In the genomic region with DNA sequence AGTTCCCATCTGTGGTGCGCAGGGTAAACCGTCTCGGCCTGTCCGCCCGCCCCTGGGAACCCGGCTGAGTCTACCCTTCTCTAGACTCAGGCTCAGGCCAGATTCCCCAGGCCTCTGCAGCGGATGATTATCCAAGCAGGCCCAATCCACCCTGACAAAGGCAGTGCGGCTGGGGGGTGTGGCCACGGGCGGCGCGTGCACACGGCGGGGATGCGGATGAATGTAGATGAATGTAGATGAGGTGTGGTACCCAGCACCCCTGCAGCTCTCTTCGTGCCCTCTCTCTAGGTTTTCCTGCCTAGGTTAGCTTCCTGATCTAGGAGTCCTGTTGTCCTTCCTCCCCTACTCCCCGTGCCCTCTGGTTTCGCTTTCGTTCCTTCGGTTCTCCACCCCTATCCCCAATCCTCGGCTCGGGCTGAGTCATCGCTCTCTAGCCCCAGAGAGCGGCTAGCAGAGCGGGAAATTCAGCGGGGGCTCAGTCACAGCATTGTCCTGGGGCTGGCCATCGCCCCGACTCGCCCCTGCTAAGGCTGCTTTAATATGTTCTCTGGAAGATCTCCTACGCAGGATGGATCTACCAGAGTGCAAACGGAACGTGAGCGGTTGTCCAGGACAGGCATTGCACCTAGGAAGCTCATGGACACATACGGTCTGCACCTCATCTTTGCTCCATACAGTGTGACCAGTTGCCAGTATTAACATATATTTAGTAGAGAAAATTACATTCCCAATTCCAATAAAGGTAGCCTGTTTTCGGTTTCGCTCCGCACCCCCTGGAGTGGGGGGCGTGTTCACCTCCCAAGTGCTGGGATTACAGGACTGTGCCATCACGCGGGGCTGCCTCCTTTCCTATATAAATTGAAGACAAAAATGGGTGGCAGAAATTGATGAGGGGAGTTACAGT, we compare ENCODE assay signal across 8 mouse cellular contexts. TPM values are rescaled to one million over a fixed set of nuclear protein-coding genes. Genes with fewer than 3 reads are reported as not detected.
DNase-seq lines count a peak whose midpoint lies in the region; ATAC-seq and TF ChIP-seq lines count a peak whose summit lies in the region.

No protein-coding gene starts in this region.

- peak overlapping the region; percentile 66 for H3K27ac ChIP-seq in heart, embryonic 11.5 days (ENCODE audit: low read depth, low read length)
- peak overlapping the region; percentile 63 for H3K27ac ChIP-seq in kidney, embryonic 15.5 days

- TF ChIP-seq POLR2A in brain, embryonic 14.5 days (IDR thresholded peaks at IDR 0.05; ENCODE audit: borderline replicate concordance, extremely low read depth, insufficient read depth, insufficient read length, poor library complexity, severe bottlenecking), result peak; percentile 84; the same call in 1 of the 2 replicates

- no peaks in the 10 kb centered on the region for H3K9me3 ChIP-seq in heart, embryonic 11.5 days (replicated peaks; ENCODE audit: control insufficient read depth, low read length)
- H3K9me3 ChIP-seq in kidney, embryonic 15.5 days (replicated peaks), result no peaks in the 10 kb centered on the region

- no peak for TF ChIP-seq CTCF in brain, embryonic 14.5 days (IDR thresholded peaks at IDR 0.05; ENCODE audit: borderline replicate concordance, extremely low read depth, insufficient read depth, insufficient read length)

- no peaks in the 10 kb centered on the region for H3K27me3 ChIP-seq in heart, embryonic 11.5 days (ENCODE audit: control insufficient read depth, insufficient read depth, low read length)
- no peaks in the 10 kb centered on the region; the same call in 1 of the 2 replicates for H3K27me3 ChIP-seq in kidney, embryonic 15.5 days

- peak overlapping the region; percentile 66 for H3K4me3 ChIP-seq in heart, embryonic 11.5 days (ENCODE audit: low read depth, low read length)
- H3K4me3 ChIP-seq in kidney, embryonic 15.5 days (replicated peaks), result peak overlapping the region; percentile 57

- peak; percentile 75 for DNase-seq in CD4-positive helper T cell, adult 2 months (ENCODE audit: low read depth, low spot score)
- peak; percentile 96 for DNase-seq in brain, embryonic 14.5 days (ENCODE audit: low read depth)
- peak; percentile 93 for DNase-seq in liver
- peak; percentile 50 to 54 for DNase-seq in monocyte, adult 2 months (ENCODE audit: low read depth in 1 of 2, low spot score in 2 of 2)
- peak; percentile 55 for DNase-seq in spleen, postnatal 14 days (ENCODE audit: low spot score in 2 of 2)

- under 1% methylated on average over 40 of the region's 40 CpGs for WGBS in heart, embryonic 11.5 days (ENCODE audit: insufficient replicate concordance)
- 1% methylated on average over 40 of the region's 40 CpGs for WGBS in kidney, embryonic 15.5 days

- H3K36me3 ChIP-seq in heart, embryonic 11.5 days (ENCODE audit: control insufficient read depth, insufficient read depth, low read length), result no peaks in the 10 kb centered on the region
- no peaks in the 10 kb centered on the region for H3K36me3 ChIP-seq in kidney, embryonic 15.5 days

- ATAC-seq in erythroblast, adult 5-6 weeks (replicated peaks; ENCODE audit: low FRiP score, poor library complexity, severe bottlenecking), result peak; percentile 90
- peak; percentile 86 for ATAC-seq in heart, embryonic 11.5 days (replicated peaks; ENCODE audit: insufficient number of reproducible peaks, low FRiP score, low TSS enrichment)
- peak; percentile 94 for ATAC-seq in kidney, embryonic 15.5 days (replicated peaks; ENCODE audit: low FRiP score)

- H3K9ac ChIP-seq in heart, embryonic 11.5 days (ENCODE audit: low read depth, low read length), result peak overlapping the region; percentile 80
- H3K9ac ChIP-seq in kidney, embryonic 15.5 days, result peak overlapping the region; percentile 51

- H3K4me1 ChIP-seq in heart, embryonic 11.5 days (ENCODE audit: control insufficient read depth, insufficient read depth, low read length), result peaks cover 8% of the 10 kb centered on the region; the same call in 1 of the 2 replicates
- peaks cover 10% of the 10 kb centered on the region; the same call in 1 of the 2 replicates for H3K4me1 ChIP-seq in kidney, embryonic 15.5 days

- H3K4me2 ChIP-seq in heart, embryonic 11.5 days, result peak overlapping the region; percentile 88
- peak overlapping the region; percentile 72 for H3K4me2 ChIP-seq in kidney, embryonic 15.5 days

RNA-seq across cellular contexts. Expression of a gene that starts 46.2 kb away (rescaled TPM):
- 36.5 and 57.6 TPM in 2 replicates for polyA plus RNA-seq in brain, embryonic 14.5 days (2012; rRNA removed)
- total RNA-seq in erythroblast, adult 5-6 weeks (2015; ENCODE audit: low replicate concordance), result 24.0 and 31.6 TPM in 2 replicates
- 13.2 and 13.4 TPM in 2 replicates for total RNA-seq in erythroblast, adult 5-6 weeks (2017; ENCODE audit: low replicate concordance)
- 16.9 and 19.5 TPM in 2 replicates for polyA plus RNA-seq in heart, embryonic 11.5 days (2014; fragmentation: Nextera tagmentation; extraction: Ambion mirVana)
- 17.7 and 19.3 TPM in 2 replicates for polyA plus RNA-seq in kidney, embryonic 15.5 days (2015; fragmentation: Nextera tagmentation; extraction: Ambion mirVana)

Comparison
In these comparisons a context has a peak if more than half of its experiments do, and no peak if none do; other contexts are left out.
1. Peak in every context shown above with its lines: DNase-seq, ATAC-seq, H3K4me3 ChIP-seq and H3K27ac ChIP-seq.